In genomic region chr5:64968961-64969860, GRCm38 (mm10) we compare ENCODE assay signal across 8 mouse cellular contexts. TPM values are rescaled to one million over a fixed set of nuclear protein-coding genes. Genes with fewer than 3 reads are reported as not detected.
DNase-seq lines count a peak whose midpoint lies in the region; ATAC-seq and TF ChIP-seq lines count a peak whose summit lies in the region.

No protein-coding gene starts in this region.

- H3K4me3 ChIP-seq in left cerebral cortex, adult 2 months, result peak overlapping the region; percentile 64
- peak overlapping the region; percentile 91 for H3K4me3 ChIP-seq in brown adipose tissue, adult 24 weeks (ENCODE audit: insufficient read depth, low read depth, low read length)
- peak overlapping the region; percentile 77 for H3K4me3 ChIP-seq in heart, embryonic 11.5 days (ENCODE audit: low read depth, low read length)
- H3K4me3 ChIP-seq in kidney, postnatal 0 days (replicated peaks; ENCODE audit: low read depth, low read length), result peak overlapping the region; percentile 79
- H3K4me3 ChIP-seq in stomach, embryonic 16.5 days (replicated peaks; ENCODE audit: low read length), result peak overlapping the region; percentile 81

- H3K27ac ChIP-seq in left cerebral cortex, adult 2 months, result no peak overlapping the region
- peak overlapping the region; percentile 73 for H3K27ac ChIP-seq in brown adipose tissue, adult 24 weeks (replicated peaks; ENCODE audit: low read depth, low read length)
- peak overlapping the region; percentile 42; the same call in 1 of the 2 replicates for H3K27ac ChIP-seq in heart, embryonic 11.5 days (ENCODE audit: low read depth, low read length)
- H3K27ac ChIP-seq in kidney, postnatal 0 days, result peak overlapping the region; percentile 83
- H3K27ac ChIP-seq in stomach, embryonic 16.5 days (ENCODE audit: low read length), result peak overlapping the region; percentile 91

- no peak for TF ChIP-seq CTCF in left cerebral cortex, adult 2 months (IDR thresholded peaks at IDR 0.05)
- no peak; the same call in 1 of the 2 replicates for TF ChIP-seq CTCF in kidney, postnatal 0 days (IDR thresholded peaks at IDR 0.05; ENCODE audit: low read depth)

- H3K27me3 ChIP-seq in heart, embryonic 11.5 days (ENCODE audit: control insufficient read depth, insufficient read depth, low read length), result no peaks in the 10 kb centered on the region
- H3K27me3 ChIP-seq in kidney, postnatal 0 days (ENCODE audit: insufficient read depth, low read length), result no peaks in the 10 kb centered on the region
- H3K27me3 ChIP-seq in stomach, embryonic 16.5 days (ENCODE audit: control insufficient read depth, insufficient read depth, low read length), result no peaks in the 10 kb centered on the region

- DNase-seq in left cerebral cortex, adult 2 months (ENCODE audit: extremely low spot score in 1 of 2, low spot score in 2 of 2), result no peak
- DNase-seq in left cerebral cortex, adult 8-10 months (ENCODE audit: low spot score in 2 of 2), result no peak
- peak; percentile 65 for DNase-seq in kidney, postnatal 0 days (ENCODE audit: low spot score)

- no peaks in the 10 kb centered on the region for H3K36me3 ChIP-seq in heart, embryonic 11.5 days (ENCODE audit: control insufficient read depth, insufficient read depth, low read length)
- H3K36me3 ChIP-seq in kidney, postnatal 0 days (ENCODE audit: insufficient read depth, low read length), result no peaks in the 10 kb centered on the region
- H3K36me3 ChIP-seq in stomach, embryonic 16.5 days (ENCODE audit: control insufficient read depth, insufficient read depth, low read length), result no peaks in the 10 kb centered on the region

- intact Hi-C loops in left cerebral cortex, adult 2 months (cut with DNase I), result loop anchor here (10.0 kb wide), 2 partner anchors 84 to 674 kb away; no protein-coding TSS in a partner anchor

- no peaks in the 10 kb centered on the region for H3K4me1 ChIP-seq in brown adipose tissue, adult 24 weeks (ENCODE audit: control insufficient read depth, insufficient read depth, insufficient read length, low read length)
- H3K4me1 ChIP-seq in heart, embryonic 11.5 days (ENCODE audit: control insufficient read depth, insufficient read depth, low read length), result 0 out of 2 replicates have a peak, but pooled peaks cover 3% of the 10 kb centered on the region
- no peaks in the 10 kb centered on the region; the same call in 1 of the 2 replicates for H3K4me1 ChIP-seq in kidney, postnatal 0 days (replicated peaks; ENCODE audit: insufficient read depth, low read length)
- 0 out of 2 replicates have a peak, but pooled peaks cover 6% of the 10 kb centered on the region for H3K4me1 ChIP-seq in stomach, embryonic 16.5 days (ENCODE audit: control insufficient read depth, insufficient read depth, low read length)

- H3K4me2 ChIP-seq in heart, embryonic 11.5 days, result peak overlapping the region; percentile 79
- H3K4me2 ChIP-seq in kidney, postnatal 0 days (ENCODE audit: low read length), result peak overlapping the region; percentile 84
- peak overlapping the region; percentile 70 for H3K4me2 ChIP-seq in stomach, embryonic 16.5 days (ENCODE audit: low read depth, low read length)

- WGBS in heart, embryonic 11.5 days (ENCODE audit: insufficient replicate concordance), result 4% methylated on average over 14 of the region's 14 CpGs
- WGBS in kidney, postnatal 0 days, result 7% methylated on average over 14 of the region's 14 CpGs
- 6% methylated on average over 14 of the region's 14 CpGs for WGBS in stomach, embryonic 16.5 days

- H3K9me3 ChIP-seq in heart, embryonic 11.5 days (replicated peaks; ENCODE audit: control insufficient read depth, low read length), result no peaks in the 10 kb centered on the region
- H3K9me3 ChIP-seq in kidney, postnatal 0 days (replicated peaks; ENCODE audit: low read length), result no peaks in the 10 kb centered on the region
- H3K9me3 ChIP-seq in stomach, embryonic 16.5 days (replicated peaks; ENCODE audit: control insufficient read depth, low read length), result no peaks in the 10 kb centered on the region

- peak overlapping the region; percentile 86 for H3K9ac ChIP-seq in heart, embryonic 11.5 days (ENCODE audit: low read depth, low read length)
- peak overlapping the region; percentile 90 for H3K9ac ChIP-seq in kidney, postnatal 0 days (ENCODE audit: low read depth, low read length)
- H3K9ac ChIP-seq in stomach, embryonic 16.5 days (ENCODE audit: low read length), result peak overlapping the region; percentile 94

- ATAC-seq in heart, embryonic 11.5 days (replicated peaks; ENCODE audit: insufficient number of reproducible peaks, low FRiP score, low TSS enrichment), result peak; percentile 52; the same call in 1 of the 2 replicates
- ATAC-seq in kidney, postnatal 0 days (replicated peaks; ENCODE audit: low FRiP score, low read depth), result peak; percentile 71
- peak; percentile 27 for ATAC-seq in megakaryocyte, adult 5-6 weeks (ENCODE audit: poor library complexity, severe bottlenecking)
- ATAC-seq in stomach, embryonic 16.5 days (ENCODE audit: insufficient read depth, low FRiP score), result peak; percentile 73
- ATAC-seq in monocyte, adult 5-6 weeks (replicated peaks; ENCODE audit: insufficient number of reproducible peaks, low FRiP score, low TSS enrichment, poor library complexity, severe bottlenecking), result no peak

RNA-seq across cellular contexts. Expression of gene Fam114a1, which starts 0.7 kb away (rescaled TPM):
- total RNA-seq in left cerebral cortex, adult 2 months (2021), result 1 to 10 TPM; 3.7 to 4.1 TPM
- 1 to 10 TPM; 5.9 to 8.2 (median 7.6) TPM for total RNA-seq in left cerebral cortex, adult 8-10 months (2022)
- 9.2 and 13.2 TPM in 2 replicates for polyA plus RNA-seq in brown adipose tissue, adult 24 weeks (2012; ENCODE audit: insufficient read depth, insufficient read length, missing spikeins)
- 36.4 and 38.9 TPM in 2 replicates for polyA plus RNA-seq in heart, embryonic 11.5 days (2014; fragmentation: Nextera tagmentation; extraction: Ambion mirVana)
- polyA plus RNA-seq in kidney, postnatal 0 days (2015; fragmentation: Nextera tagmentation; extraction: Ambion mirVana), result 28.9 and 32.6 TPM in 2 replicates
- 5.8 and 6.4 TPM in 2 replicates for total RNA-seq in megakaryocyte, adult 5-6 weeks (2015)
- 10.0 and 13.5 TPM in 2 replicates for total RNA-seq in megakaryocyte, adult 5-6 weeks (2017)
- polyA plus RNA-seq in stomach, embryonic 16.5 days (2015; fragmentation: Nextera tagmentation; extraction: Ambion mirVana), result 62.4 and 64.8 TPM in 2 replicates
- total RNA-seq in monocyte, adult 5-6 weeks (2017), result 8.9 to 15.6 TPM (median 10.1 TPM) in 3 replicates

RNA-seq across cellular contexts. Expression of gene Tlr6, which starts 9.3 kb away (rescaled TPM):
- total RNA-seq in left cerebral cortex, adult 2 months (2021), result under 1 TPM; 0.50 to 0.70 TPM
- total RNA-seq in left cerebral cortex, adult 8-10 months (2022), result 1 to 10 TPM; 1.5 to 2.8 (median 1.5) TPM
- polyA plus RNA-seq in brown adipose tissue, adult 24 weeks (2012; ENCODE audit: insufficient read depth, insufficient read length, missing spikeins), result not detected in 2 replicates
- polyA plus RNA-seq in heart, embryonic 11.5 days (2014; fragmentation: Nextera tagmentation; extraction: Ambion mirVana), result 0.38 and 0.76 TPM in 2 replicates
- 0.32 and 0.42 TPM in 2 replicates for polyA plus RNA-seq in kidney, postnatal 0 days (2015; fragmentation: Nextera tagmentation; extraction: Ambion mirVana)
- total RNA-seq in megakaryocyte, adult 5-6 weeks (2015), result 14.0 and 14.2 TPM in 2 replicates
- 8.7 and 10.6 TPM in 2 replicates for total RNA-seq in megakaryocyte, adult 5-6 weeks (2017)
- 0.94 and 1.0 TPM in 2 replicates for polyA plus RNA-seq in stomach, embryonic 16.5 days (2015; fragmentation: Nextera tagmentation; extraction: Ambion mirVana)
- 11.5 to 12.7 TPM (median 12.2 TPM) in 3 replicates for total RNA-seq in monocyte, adult 5-6 weeks (2017)

RNA-seq across cellular contexts. Expression of gene Tlr1, which starts 35.8 kb away (rescaled TPM):
- total RNA-seq in left cerebral cortex, adult 2 months (2021), result under 1 TPM in 1 of 2 experiments, not detected in 1; 0.38 TPM
- total RNA-seq in left cerebral cortex, adult 8-10 months (2022), result under 1 TPM; 0.13 to 0.89 (median 0.62) TPM
- 2.4 TPM in 1 of 2 replicates, not detected in the other for polyA plus RNA-seq in brown adipose tissue, adult 24 weeks (2012; ENCODE audit: insufficient read depth, insufficient read length, missing spikeins)
- 0.40 TPM in 1 of 2 replicates, not detected in the other for polyA plus RNA-seq in heart, embryonic 11.5 days (2014; fragmentation: Nextera tagmentation; extraction: Ambion mirVana)
- 0.73 and 0.87 TPM in 2 replicates for polyA plus RNA-seq in kidney, postnatal 0 days (2015; fragmentation: Nextera tagmentation; extraction: Ambion mirVana)
- total RNA-seq in megakaryocyte, adult 5-6 weeks (2015), result 13.8 and 16.1 TPM in 2 replicates
- 9.4 and 10.7 TPM in 2 replicates for total RNA-seq in megakaryocyte, adult 5-6 weeks (2017)
- 1.5 and 1.7 TPM in 2 replicates for polyA plus RNA-seq in stomach, embryonic 16.5 days (2015; fragmentation: Nextera tagmentation; extraction: Ambion mirVana)
- total RNA-seq in monocyte, adult 5-6 weeks (2017), result 13.4 to 22.7 TPM (median 18.5 TPM) in 3 replicates
